Mouse (Mus musculus) retina, postnatal 1 day (tissue): ENCODE data around the gene Cdc42ep3.
A peak's percentile ranks its signal among the peaks of the same experiment; 100 is the strongest.

Source experiments
- DNase-seq: peaks from one replicate; pipeline ENCODE4 v3.0.0-alpha.2; 2012

Gene Cdc42ep3

DNA sequence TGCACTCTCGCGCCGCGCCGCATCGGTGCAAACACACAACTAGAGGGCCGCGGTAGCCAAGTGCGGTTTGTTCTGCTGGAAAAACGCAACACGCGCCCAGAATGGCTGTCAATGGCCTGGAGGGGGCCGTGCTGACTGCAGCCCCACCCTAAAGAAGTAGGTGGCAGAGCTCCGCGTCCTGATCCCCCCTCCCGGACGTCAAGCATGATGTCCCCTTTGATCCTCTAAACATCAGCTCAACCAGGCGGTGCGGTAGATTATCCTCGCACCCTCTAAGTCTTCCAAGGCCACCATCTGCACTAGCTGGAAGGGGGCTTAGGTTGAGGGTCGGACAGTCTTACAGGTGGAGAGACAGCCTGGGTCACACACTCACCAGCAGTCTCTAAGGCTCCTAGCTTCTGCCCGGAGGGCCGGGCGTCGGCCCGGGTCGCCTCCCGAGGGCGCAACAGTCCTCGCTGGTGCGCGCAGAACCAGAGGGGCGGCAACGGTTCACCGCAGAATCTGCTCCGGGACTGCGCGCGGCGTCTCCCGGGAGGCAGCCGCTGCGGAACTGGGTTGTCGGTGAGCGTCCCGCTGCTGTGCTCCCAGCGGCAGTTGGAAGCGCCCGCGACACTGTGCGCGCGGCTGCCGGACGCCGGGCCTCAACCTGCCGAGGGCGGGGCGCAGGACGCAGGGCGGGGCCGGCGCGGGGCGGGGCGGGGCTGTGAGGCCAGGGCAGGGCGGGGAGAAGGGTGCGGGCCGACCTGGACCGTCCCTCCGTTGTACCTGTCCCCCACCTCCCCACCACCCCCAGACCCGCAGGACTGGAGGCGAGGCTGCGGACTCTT lies at the start of gene Cdc42ep3:
Gene Cdc42ep3, minus strand, starts transcription at position 648 of the 827 bp plus-strand sequence.
- DNase-seq = peak; percentile 86

GRCm38 (mm10) chr17:79400356-79400755 lies 45.5 kb upstream of the Cdc42ep3 start:
- DNase-seq = no peak

GRCm38 (mm10) chr17:79398416-79398815 lies 43.5 kb upstream of the Cdc42ep3 start:
- DNase-seq = no peak

GRCm38 (mm10) chr17:79394799-79395198 lies 39.9 kb upstream of the Cdc42ep3 start:
- no peak for DNase-seq

GRCm38 (mm10) chr17:79393886-79394285 lies 39.0 kb upstream of the Cdc42ep3 start:
- no peak for DNase-seq

DNA sequence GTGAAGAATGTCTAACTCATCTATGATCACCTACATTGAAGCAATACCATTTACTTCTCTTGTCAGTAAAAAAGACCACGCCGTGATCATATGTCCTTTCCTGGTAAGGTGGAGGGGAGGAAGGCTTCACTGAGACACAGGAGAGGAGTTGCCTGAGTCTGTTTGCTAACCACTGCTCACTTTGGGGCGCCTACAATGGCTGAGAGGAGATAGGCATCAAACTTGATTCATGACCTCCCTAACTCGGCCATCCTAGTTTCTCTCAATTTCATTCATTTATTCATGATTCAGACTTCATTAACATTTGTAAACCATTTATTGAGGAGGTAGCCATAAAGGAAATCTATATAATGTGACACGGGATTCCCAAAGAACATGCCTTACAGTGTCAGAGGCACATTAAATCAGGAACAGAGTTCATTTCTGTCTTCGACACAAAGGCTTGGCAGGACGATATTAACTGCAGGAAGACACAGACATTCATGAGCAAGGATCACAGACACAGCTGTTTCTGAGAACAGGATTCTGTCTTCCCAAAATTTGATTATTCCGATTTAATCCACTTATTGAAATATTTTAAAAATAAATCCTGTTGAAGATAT lies 32.7 kb upstream of the Cdc42ep3 start:
- DNase-seq = no peak

- no peak for DNase-seq
Measured at GRCm38 (mm10) chr17:79381485-79381884, 26.6 kb upstream of the Cdc42ep3 start.

GRCm38 (mm10) chr17:79379191-79379590 lies 24.3 kb upstream of the Cdc42ep3 start:
- no peak for DNase-seq

GRCm38 (mm10) chr17:79376434-79377210 lies 21.7 kb upstream of the Cdc42ep3 start:
- DNase-seq = no peak

DNA sequence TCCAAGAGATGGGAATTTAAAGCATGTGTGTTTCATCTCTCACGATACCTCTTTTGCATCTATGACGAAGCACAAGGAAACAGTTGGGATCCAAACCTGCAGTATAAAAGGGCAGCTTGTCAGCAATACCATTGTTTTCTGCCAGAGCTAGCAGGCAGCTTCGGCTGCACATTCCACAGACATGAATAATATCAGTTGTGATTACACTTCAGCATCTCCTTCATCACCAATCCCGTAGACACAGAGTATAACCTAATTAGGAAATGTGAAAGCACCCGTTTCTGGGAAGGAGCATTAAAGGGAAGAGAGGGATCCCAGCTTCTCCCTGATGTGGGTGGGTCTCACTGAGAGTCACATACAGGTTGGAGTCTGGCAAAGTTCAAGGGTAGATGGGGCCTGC lies 18.1 kb upstream of the Cdc42ep3 start:
- DNase-seq = no peak

DNA sequence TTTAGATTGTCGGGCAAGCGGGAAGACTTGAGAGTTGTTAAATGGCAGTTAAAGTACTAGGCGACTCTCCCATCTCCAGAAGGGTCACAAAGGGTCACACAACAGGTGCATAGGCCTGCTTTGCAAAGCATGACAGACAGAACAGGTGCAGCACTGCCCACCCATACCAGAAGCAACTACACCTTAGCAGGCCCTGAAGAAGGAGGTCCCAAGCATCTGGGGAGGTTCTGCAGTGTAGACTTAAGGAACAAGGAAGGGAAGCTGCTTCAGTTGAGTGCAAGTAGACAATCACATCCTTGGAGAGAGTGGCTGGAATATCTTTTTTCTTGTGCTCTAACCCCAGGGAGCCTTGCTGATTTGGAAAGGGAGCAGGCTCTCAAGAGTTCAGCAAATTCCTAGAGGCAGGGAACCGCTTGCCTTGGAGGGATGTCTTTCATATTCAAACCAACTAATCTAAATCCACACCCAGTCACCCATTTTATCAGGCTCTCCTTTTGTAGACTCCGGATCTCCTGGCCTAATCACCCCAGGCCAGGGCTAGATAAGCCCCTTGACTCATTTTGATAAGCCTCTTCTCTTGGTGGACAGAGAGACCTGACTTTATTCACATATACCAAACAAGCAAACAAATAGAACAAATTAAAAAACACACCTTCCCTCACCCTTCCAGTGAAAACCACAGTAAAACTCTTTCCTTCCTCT lies 10.0 kb upstream of the Cdc42ep3 start:
- no peak for DNase-seq

DNA sequence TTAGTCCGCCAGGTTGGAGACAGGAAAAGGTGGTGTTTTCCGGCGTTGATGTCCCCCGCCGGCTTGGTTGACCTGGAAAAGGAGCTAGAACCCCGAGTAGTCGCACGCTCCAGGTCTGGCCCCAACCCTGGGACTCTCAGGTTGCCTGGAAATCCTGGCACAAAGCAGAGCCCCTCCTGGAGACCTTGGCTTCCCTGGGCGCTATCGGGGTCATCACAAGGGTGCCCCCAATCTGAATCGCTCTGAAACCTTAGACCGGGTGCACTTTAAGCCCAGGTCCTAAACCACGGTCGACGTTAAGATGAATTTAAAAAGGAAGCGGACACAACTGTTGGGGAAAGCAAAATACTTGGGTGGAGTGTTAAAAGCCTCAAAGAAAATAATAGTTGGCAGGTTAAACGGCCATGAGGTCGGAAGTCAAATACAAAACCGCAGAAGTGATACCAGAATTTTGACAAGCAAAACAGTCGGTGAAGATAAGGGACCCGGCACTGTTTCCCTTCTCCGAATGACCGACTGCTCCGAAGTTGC lies 1.2 kb upstream of the Cdc42ep3 start:
- peak; percentile 68 for DNase-seq

DNA sequence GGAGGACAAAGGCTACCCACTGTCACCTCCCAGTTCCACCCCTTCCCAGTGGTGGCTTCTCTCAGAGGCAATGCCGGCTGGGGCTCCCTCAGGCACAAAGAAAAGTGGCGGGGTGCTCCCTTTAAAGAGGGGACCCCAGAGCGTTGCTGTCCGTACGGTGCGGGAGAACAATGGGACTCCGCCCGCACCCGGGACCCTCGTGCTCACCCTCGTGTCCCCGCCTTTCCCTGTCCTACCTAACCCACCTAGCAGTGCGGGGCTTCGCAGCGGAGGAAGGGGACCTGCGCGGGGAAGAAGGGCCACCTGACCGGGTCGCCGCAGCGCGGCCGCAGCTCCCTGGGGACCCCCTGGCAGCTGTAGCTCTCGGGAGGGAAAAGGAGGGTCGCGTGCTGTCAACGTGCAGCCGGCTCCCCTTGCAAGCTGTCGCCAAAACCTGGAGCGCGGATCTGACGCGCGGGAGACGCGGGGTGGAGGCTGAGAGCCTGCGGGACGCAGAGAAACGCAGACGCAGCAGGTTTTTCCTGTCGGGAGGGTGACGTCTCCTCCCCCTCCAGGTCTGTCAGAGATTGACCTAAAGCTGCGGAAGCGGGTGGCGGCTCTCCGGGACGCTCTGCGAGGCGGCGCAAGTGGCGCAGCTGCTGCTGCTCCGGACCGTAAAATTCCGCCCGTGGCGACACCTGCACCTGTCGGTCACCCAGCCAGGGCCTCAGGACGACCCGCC lies 540 bp upstream of the Cdc42ep3 start:
- DNase-seq = peak; percentile 90

GRCm38 (mm10) chr17:79354174-79354443 lies 782 bp downstream of the Cdc42ep3 start:
- peak; percentile 20 for DNase-seq

DNA sequence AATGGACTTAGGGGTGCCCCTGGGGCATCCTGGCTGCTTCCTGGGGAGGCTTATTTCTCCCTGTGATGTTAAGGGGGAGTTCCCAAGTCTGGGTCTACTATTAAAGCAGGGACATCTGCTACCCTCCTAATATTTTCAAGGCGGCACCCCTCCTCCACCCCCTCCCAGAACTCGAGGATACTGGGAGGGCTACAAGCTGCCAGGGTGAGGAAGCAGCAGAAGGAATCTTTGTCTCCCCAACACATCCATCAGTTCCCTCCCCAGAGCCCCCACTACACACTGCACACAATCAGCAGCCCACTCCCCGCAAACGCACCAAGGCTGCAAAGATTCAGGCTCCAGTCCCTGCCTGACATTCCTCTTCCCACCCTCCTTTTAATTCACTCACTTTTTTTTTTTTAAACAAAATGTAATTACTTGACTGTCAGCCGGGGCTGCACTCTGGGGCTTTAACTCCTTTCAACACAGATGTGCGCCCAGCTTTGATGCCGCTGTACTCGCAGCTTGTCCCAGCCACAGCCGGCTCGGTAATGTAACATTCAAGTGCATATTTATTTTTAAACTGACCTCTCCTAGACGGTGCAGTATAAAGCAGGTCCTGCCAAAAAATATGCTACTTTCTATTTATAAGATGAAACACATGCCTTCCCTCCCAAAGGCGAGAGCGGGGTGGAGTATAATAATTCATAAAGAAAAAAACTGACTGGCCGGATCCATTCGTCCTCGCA lies 1.3 kb downstream of the Cdc42ep3 start:
- peak; percentile 21 for DNase-seq

GRCm38 (mm10) chr17:79350751-79351191 lies 4.1 kb downstream of the Cdc42ep3 start:
- no peak for DNase-seq

GRCm38 (mm10) chr17:79349371-79349770 lies 5.5 kb downstream of the Cdc42ep3 start:
- no peak for DNase-seq

DNA sequence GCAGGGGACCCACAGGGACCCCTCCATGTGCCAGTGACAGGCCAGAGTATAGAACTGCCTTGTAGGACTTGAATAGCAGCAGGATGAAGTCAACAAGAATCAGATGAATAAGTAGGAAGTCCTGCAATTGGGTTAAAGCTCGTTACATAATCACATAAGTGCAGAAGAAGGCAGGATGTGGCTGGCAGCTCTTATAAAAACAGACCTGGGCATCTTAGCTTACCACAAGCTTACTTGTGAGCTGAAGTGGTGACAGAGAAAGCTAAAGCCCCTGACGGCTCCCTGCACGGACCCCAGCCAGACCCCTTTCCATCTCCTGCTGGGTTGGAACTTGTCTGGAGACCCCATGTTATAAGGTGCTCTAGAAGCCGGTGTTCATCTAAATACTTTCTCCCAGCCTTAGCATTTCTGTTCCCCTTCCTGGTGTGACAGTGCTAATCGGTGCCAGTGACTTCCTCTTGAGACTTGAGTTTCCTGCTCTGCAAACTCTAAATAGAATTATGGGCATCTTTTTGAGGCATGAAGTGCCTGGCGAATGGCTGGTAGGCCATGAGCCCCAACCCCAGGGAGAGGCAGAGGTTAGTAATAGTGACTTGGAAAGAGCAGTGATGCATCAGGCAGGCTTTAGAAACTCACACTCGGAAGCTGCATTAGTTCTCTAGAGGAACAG lies 6.8 kb downstream of the Cdc42ep3 start:
- DNase-seq = no peak

GRCm38 (mm10) chr17:79347291-79347690 lies 7.6 kb downstream of the Cdc42ep3 start:
- no peak for DNase-seq

GRCm38 (mm10) chr17:79345001-79345709 lies 9.7 kb downstream of the Cdc42ep3 start:
- no peak for DNase-seq
